Mouse (Mus musculus) induced T-regulatory cell, adult 2 months (primary cell): Measurements from ENCODE around the gene Ly9.

Experiments
- DNase-seq: peaks from one replicate; pipeline ENCODE4 v3.0.0-alpha.2; 2012; ENCODE audit warnings: low read depth

The Ly9 gene

DNA sequence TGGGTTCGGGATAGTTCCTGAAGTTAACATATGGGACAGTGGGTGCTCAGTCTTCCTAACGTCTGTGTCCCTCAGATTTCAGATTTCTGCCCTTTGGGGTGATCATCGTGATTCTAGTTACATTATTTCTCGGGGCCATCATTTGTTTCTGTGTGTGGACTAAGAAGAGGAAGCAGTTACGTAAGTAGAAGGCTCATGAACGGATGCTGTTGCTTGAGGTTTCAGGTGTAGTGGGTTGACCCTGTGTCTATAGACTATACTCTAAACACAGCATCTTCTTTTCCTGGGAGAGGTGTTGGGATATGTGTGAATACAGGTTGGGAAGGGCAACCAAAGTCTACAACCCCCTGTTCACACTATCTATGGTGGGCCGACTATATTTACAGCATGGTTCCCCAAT is 30.0 kb downstream of the Ly9 start:
- DNase-seq: no peak

DNA sequence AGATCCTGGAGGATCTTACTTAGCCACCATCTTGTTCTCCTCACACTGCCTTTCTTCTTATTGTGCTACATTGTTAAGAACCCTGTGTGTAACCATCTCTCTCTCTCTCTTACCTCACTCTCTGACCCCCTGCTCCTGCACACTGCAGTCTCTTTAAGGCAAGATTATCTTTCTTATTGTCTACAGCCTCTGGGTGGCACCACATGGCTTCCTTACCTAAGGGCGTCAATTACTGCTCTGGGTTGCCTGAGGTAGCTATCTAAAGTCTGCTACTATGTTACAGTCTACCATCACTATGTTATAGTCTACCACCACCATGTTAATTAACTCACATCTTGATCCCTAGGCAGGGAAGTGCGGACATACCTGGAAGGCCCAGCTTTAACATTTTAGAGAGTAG is 38.8 kb downstream of the Ly9 start:
- DNase-seq: no peak

DNA sequence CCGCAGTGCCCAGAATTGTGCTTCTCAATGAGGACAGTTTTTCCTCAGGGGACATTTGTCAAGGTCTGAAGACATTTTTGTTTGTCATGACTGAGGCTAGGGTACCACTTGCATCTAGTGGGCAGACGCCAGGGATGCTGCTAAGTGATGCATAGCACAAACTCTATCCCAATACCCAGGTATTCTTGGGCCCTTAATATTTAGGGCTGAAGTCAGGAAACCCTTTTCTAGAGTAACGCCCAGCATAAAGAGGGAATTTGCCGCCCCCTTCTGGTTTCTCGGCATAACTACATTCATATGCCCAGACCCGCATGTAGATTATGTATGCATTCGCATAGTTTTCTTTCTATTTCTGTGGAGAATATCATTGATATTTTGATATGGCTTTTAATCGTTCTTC is 40.4 kb downstream of the Ly9 start:
- DNase-seq: peak; percentile 86

DNA sequence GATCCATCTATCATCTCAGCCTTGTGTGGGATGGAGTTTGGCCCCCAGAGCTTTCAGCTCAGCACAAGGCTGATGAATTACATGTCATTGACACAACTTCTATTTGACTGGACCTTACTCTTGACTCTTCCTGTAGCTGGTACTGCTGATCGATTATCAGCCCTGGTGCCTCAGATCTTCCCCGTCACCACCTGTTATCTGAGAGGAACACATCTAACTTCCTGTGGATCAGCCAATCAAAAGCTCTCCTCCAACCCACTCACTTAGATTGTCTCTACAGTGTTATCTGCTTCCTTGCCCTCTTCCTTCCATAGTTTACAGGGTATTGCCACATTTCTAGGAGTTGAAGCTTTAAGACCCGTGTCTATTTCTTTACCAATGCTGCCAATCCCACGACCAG is 41.3 kb downstream of the Ly9 start:
- DNase-seq: peak; percentile 41

DNA sequence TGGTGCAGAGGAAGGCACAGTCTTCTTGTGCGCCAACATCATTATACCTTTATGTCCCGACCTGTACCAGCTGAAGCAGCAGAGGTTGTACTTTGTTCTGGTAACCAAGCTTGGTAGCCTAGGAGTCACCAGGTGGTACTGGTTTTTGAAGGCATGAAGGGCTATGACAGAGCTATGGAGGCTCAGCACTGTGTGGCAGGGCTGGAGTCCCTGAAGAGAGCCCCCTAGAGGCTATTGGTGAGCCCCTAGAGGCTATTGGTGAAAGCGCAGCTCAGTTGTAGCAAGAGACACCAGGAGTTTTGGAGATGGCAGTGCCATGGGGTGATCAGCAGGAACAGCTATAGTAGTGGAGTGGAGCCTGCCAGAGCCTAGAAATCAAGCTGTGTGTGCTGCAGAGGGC is 43.0 kb downstream of the Ly9 start:
- DNase-seq: peak; percentile 75

DNA sequence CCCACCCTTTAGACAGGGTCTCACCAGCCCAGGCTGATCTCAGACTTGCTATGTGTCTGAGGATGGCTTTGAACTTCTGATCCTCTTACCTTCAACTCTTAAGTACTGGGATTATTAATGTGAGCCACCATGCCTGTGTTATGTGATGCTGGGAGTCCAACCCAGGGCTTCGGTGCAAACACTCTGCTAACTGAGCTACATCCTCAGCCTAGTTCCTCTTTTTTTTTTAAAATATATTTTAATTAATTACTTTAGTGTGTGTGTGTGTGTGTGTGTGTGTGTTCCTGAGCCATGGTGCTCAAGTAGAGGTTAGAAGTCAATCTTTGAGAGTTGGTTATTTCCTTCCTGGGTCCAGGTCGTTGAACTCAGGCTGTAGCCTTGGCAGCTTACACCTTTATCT is 44.2 kb downstream of the Ly9 start:
- no peak for DNase-seq

DNA sequence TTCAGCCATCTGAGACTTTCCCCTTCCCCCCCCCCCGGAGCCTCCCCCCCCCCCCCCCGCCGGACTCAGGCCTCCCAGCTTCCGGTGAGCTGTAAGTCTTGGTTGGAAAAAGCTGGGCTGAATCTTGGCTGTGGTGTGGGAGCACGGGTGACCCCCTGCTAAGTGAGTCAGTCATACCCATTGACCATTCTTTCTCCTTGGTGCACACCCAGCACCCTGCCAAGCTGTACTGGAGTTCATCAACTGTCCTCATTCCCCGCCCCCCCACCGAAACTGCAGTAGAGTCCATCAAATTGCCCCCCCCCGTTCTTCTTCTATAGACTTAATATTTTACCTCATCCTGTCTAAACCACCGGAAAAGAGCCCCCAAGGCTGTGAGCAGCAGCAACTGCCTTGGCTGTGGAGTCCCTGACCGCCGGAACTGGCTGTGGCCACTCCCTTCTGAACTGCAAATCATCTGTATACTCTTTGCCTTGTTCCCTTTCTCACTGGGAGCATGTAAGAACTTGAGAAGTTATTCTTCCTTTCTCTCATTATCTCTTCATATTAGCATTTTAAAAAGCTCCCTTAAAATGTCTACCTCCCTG is 45.5 kb downstream of the Ly9 start:
- DNase-seq: peak; percentile 38

DNA sequence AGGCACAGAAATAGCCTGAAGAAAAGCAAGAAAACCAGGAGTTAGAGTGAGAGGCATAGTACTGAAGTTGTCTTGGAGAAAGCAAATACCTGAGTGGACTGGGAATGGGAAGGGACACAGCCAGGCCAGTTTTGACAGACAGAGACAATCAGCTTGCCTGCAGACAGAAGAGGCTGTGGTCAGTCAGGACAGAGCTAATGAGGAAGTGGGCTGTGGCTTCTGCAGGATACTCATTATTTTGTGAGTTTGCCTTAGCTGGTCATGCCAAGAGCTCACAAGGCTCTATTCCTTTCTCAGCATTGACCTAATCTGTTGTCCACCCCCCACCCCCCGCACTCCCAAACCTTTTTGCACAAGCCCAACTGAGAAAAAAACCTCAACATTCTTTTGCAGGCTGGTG is 46.0 kb downstream of the Ly9 start:
- DNase-seq: no peak

DNA sequence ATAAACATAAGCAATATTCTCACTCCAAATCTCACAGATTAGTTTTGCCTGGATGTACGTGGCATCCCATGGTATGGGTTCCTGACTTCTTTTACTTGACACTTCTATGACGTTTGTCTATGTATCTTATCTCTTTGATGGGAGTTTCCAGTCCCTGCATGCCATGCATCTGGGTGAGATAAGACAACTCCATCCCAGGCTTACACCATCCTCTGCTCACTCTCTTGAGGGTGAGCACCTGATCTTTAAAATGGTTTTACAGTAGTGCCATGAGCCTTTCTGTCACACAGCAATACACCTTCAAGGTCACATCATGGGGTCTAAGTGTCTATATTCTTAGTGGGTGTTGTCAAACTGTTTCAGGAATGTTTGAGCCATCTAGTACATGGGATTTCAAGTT is 46.9 kb downstream of the Ly9 start:
- no peak for DNase-seq

DNA sequence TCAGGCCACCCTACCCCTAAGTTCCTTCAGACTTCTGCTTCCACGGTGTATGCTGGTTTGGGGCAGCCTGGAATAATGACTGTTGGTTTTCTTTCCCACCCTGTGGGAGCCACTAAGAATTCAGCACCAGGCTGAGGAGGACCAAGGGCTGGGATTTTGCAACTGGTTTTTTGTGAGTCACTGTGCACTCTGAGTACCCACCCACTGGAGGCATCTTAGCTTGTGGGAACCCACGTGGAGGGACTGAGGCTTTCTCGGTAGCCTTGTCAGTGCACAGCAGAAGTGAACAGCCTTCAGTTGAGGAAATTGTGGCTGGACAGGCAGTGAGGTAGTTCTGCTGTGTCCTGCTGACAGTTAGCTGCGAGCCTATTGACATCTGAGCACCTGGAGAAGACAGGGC is 48.3 kb downstream of the Ly9 start, which contains the start of gene Cd244a:
Gene Cd244a (plus strand): TSS at position 296 of the 400 bp plus-strand sequence.
- DNase-seq: no peak

DNA sequence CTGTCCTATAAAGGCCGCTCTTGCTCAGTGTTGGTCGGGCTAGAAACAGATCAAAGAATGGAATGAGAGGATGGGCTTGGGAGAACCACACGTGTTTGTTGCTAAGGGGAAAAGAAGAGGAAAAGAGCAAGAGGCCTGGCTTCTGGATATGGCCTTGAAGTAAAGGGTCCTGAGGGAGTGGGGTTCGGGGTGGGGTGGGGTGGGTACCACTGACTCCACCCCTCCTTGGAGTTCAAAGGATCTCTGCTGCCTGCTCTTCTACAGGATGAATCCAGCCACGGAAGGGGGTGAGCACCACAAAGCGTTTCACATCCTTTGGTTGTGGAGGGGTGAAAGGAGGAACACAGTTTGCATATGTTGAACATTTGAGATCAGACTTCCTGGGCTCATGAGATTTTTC is 48.8 kb downstream of the Ly9 start:
- no peak for DNase-seq

DNA sequence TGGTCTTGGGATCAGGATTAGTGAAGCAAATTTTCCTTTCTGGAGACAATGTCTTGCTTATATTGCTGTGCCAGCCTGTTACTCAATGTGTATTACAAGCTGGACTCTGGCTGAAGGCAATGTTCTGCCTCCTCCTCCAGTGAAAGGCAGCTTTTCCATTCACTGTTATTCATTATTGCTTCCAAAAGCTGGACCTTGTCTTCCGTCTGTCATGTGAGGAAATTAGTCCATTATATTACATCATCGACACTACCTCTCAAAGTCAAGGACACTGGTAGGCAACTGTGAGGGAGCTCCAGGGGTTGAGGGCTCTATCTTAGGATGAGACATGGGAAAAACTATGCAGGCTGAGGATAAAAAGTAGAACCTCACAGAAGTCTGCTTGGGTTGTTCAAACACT is 50.8 kb downstream of the Ly9 start:
- no peak for DNase-seq

DNA sequence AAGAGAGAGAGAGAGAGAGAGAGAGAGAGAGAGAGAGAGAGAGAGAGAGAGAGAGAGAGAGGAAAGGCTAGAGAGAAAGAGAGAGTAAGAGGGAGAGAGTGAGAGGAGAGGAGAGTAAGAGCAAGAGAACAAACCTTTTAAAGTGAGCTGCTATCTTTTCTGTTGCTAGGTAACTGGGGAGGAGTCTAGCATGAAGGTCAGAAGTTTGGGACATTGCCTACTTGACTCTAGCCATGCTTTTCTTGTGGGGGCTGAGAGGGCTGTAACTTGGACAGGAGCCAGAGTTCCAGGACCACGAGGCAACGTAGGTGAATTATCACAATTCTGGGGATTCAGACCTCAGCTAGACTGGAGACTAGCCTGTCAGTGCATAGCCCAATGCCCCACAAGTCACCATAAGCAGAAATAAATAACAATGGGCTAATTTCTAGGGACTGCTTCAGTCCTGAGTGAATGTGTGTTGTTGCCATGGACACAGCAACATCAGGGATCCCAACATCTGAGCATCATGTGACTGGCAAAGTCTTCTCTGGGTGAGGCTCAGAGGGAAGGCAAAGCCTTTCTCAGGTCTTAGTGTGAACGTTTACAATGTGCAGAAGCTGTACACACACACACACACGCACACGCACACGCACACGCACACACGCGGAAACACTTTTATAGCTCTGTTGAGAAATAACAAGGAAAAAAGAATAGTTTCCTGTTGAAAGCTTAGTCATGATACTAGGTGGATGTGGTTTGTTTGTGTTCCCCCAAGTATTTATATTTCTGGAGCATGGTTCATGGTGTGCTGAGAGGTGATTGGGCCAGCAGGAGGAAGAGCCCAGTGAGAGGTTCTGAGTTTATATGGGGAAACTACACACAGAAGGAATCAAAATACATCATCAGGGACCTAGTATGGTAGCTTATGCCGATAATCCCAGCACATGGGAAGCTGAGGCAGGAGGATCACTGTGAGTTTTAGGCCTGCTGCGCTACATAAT is 53.6 kb downstream of the Ly9 start:
- DNase-seq: no peak

DNA sequence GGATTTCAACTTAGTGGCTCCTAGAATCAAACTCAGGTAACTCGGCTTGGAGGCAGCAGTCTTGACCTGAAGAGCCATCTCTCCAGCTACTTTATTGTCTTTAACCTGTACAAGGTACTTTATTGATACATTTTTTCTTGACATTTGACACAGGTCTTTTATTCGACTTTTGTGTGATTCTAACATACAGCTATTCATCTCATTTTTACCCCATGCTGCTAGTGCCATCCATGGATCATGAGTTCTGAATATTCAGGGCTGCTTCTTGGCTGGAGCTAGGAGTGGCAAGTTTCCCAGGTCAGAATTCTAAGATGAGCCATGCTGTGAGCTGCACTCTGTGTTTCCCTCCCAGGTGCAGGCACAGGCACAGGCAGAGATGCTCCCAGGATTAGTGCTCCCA is 55.0 kb downstream of the Ly9 start:
- no peak for DNase-seq

DNA sequence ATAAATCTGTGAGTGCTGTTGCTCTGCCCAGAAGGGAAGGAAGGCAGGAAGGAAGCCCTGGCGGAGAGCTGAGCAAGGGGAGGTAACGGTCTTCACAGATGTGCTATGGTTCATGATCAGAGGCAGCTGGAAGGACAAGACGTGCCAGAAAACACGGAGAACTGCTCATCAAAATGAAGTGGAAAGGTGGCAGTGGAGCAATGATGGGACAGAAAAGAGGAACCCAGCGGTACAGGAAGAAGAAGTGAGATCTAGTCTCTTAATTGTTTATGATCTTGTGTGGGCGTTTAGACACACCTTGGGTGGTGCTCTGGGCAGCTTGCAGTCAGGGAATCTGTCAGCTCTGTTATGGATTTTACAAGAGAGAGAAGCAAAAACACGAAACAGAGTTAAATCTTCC is 55.9 kb downstream of the Ly9 start:
- peak; percentile 24 for DNase-seq

DNA sequence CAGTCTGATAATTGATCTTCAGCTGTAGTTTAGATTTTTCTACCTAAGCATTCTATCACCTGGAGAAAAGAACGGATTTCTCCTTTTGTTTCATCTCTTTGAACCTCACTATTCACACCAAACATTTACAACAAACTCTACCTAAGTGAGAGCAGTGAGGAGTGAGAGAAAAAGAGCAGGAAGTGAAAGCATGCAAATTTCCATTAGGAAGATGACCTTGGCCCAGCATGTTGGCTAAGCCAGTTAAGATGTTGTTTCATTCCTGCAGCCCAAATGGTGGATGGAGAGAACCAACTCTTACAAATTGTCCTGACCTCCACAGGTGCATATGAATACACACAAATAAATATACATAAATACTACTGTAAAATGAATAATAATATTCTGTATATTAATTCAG is 66.5 kb downstream of the Ly9 start:
- no peak for DNase-seq
